Mouse (Mus musculus) retina, postnatal 1 day (tissue): ENCODE results near the gene Serpina1a.
"Not testable (repeated sequence)": the region's sequence is repeated elsewhere in the genome, so short reads cannot be mapped to it uniquely, and the experiment has no call there.

Experiments
- DNase-seq: peaks from one replicate; pipeline ENCODE4 v3.0.0-alpha.2; 2012

Gene Serpina1a

GRCm38 (mm10) chr12:103863101-103863974, at the start of gene Serpina1a:
TSS of gene Serpina1a (minus strand) at chr12:103863562.
- not testable (repeated sequence) for DNase-seq

GRCm38 (mm10) chr12:103909181-103909580, 45.8 kb upstream of the Serpina1a start:
- not testable (repeated sequence) for DNase-seq

GRCm38 (mm10) chr12:103907746-103908145, 44.4 kb upstream of the Serpina1a start:
- DNase-seq, result not testable (repeated sequence)

- DNase-seq, result not testable (repeated sequence)
Measured at GRCm38 (mm10) chr12:103904837-103905340, 41.5 kb upstream of the Serpina1a start, which contains the start of gene Serpina1c. TSS of gene Serpina1c (minus strand) at chr12:103904887.

- DNase-seq, result not testable (repeated sequence)
Measured at GRCm38 (mm10) chr12:103901929-103902328, 38.6 kb upstream of the Serpina1a start.

- DNase-seq, result not testable (repeated sequence)
Measured at GRCm38 (mm10) chr12:103866873-103867272, 3.5 kb upstream of the Serpina1a start.

- no peak for DNase-seq
Measured at GRCm38 (mm10) chr12:103860976-103861375, 2.4 kb downstream of the Serpina1a start.

GRCm38 (mm10) chr12:103860571-103860970, 2.8 kb downstream of the Serpina1a start:
- DNase-seq, result not testable (repeated sequence)

GRCm38 (mm10) chr12:103859584-103859983, 3.8 kb downstream of the Serpina1a start:
- DNase-seq, result not testable (repeated sequence)

GRCm38 (mm10) chr12:103853032-103853431, 10.3 kb downstream of the Serpina1a start:
- DNase-seq, result not testable (repeated sequence)

- DNase-seq, result not testable (repeated sequence)
Measured at GRCm38 (mm10) chr12:103830273-103830672, 33.1 kb downstream of the Serpina1a start, which contains the start of gene Serpina1b. TSS of gene Serpina1b (minus strand) at chr12:103830373.

- DNase-seq, result not testable (repeated sequence)
Measured at GRCm38 (mm10) chr12:103827661-103828372, 35.5 kb downstream of the Serpina1a start.

GRCm38 (mm10) chr12:103823826-103824225, 39.5 kb downstream of the Serpina1a start:
- not testable (repeated sequence) for DNase-seq
